Comparison of ENCODE assay signal across 15 mouse cellular contexts in genomic region chr17:83993028-83993427, GRCm38 (mm10).
DNase-seq lines count a peak whose midpoint lies in the region; ATAC-seq lines count a peak whose summit lies in the region.
"Had no signal": no experiment of that assay in that cellular context is flagged by ENCODE, and none has a peak within 500 bp of the region (broad histone marks: within the 10 kb centered on the region; RNA-seq: fewer than 3 reads in every experiment).

No protein-coding gene starts in this region.

- no peaks in the 10 kb centered on the region for H3K9me3 ChIP-seq in limb, embryonic 10.5 days (replicated peaks)
- H3K9me3 ChIP-seq: hindbrain, embryonic 15.5 days; midbrain, embryonic 13.5 days had no signal

- peaks cover 44% of the 10 kb centered on the region for H3K4me1 ChIP-seq in limb, embryonic 10.5 days

- H3K27ac ChIP-seq in limb, embryonic 10.5 days, result peak overlapping the region; percentile 94
- H3K27ac ChIP-seq: hindbrain, embryonic 15.5 days; midbrain, embryonic 13.5 days had no signal

- H3K4me3 ChIP-seq in limb, embryonic 10.5 days, result no peak overlapping the region
- H3K4me3 ChIP-seq: hindbrain, embryonic 15.5 days; midbrain, embryonic 13.5 days had no signal

- WGBS in limb, embryonic 10.5 days, result 87% methylated on average over 2 of the region's 2 CpGs

- ATAC-seq in megakaryocyte-erythroid progenitor cell, adult 5-6 weeks (replicated peaks; ENCODE audit: low FRiP score, low TSS enrichment, poor library complexity, severe bottlenecking), result no peak
- ATAC-seq: midbrain, embryonic 13.5 days had no signal

- intact Hi-C loops in left cerebral cortex, postnatal 36 days (cut with DNase I), result no loop called here

- DNase-seq in heart, adult 9 months (ENCODE audit: low spot score in 2 of 2), result peak; percentile 61 to 72
- DNase-seq in heart, adult 8-10 months (ENCODE audit: low spot score), result no peak
- DNase-seq in Muller cell, postnatal 12 days (ENCODE audit: inconsistent ontology term), result peak; percentile 46
- peak; percentile 47 to 63 for DNase-seq in adrenal gland, postnatal 36 days
- no peak for DNase-seq in limb, embryonic 10.5 days (ENCODE audit: low spot score)
- DNase-seq in left cerebral cortex, postnatal 36 days (ENCODE audit: low spot score in 2 of 2), result no peak
- DNase-seq in testis, postnatal 10 days (ENCODE audit: low spot score), result no peak
- DNase-seq: cerebellum, adult 9-10 months; kidney, adult 2 months; kidney, postnatal 4 days; lung, postnatal 10 days; thymus, adult 2 months had no signal

- no peaks in the 10 kb centered on the region for H3K27me3 ChIP-seq in limb, embryonic 10.5 days (ENCODE audit: low read depth, poor library complexity, severe bottlenecking)
- H3K27me3 ChIP-seq: hindbrain, embryonic 15.5 days; midbrain, embryonic 13.5 days had no signal

- no peaks in the 10 kb centered on the region for H3K36me3 ChIP-seq in limb, embryonic 10.5 days
- H3K36me3 ChIP-seq: hindbrain, embryonic 15.5 days; midbrain, embryonic 13.5 days had no signal

Comparison
In these comparisons a context has a peak if more than half of its experiments do, and no peak if none do; other contexts are left out.
1. DNase-seq: peak in heart, adult 9 months (2 of 2), Muller cell, postnatal 12 days (single experiment) and adrenal gland, postnatal 36 days (2 of 2); none in heart, adult 8-10 months (single experiment), limb, embryonic 10.5 days (single experiment), left cerebral cortex, postnatal 36 days (0 of 2) and testis, postnatal 10 days (single experiment).